Mouse (Mus musculus) ES-E14 (cell line): ENCODE measurements at regions not wholly inside any gene's neighbourhood (a gene's known extent, or its start where the extent isn't known, plus 50 kb on each side); places are given as distances from the start of the nearest gene placed in this dataset.

Source experiments
- DNase-seq: peaks from one replicate; pipeline ENCODE4 v3.0.0-alpha.2; 2013; ENCODE audit warnings: low read depth, low spot score
- H3K27ac ChIP-seq: 2 replicates; pipeline ENCODE4 v1.5.1; 2012; ENCODE audit warnings: low read depth, mild to moderate bottlenecking, low read length, moderate library complexity, mixed read lengths; ENCODE audit not compliant: poor library complexity, insufficient read depth, severe bottlenecking
- H3K36me3 ChIP-seq: 2 replicates; pipeline ENCODE4 v1.6.1; 2012; ENCODE audit warnings: mild to moderate bottlenecking, low read length, moderate library complexity, mixed read lengths; ENCODE audit not compliant: control insufficient read depth, poor library complexity, insufficient read depth, severe bottlenecking
- H3K4me1 ChIP-seq, 2 experiments: fragments of 150-350 bp in 1 of 2; sonication (generic) in 1 of 2; 2 replicates each; pipeline ENCODE4 v1.6.1; 2012; ENCODE audit warnings: low read length in 2 of 2, mild to moderate bottlenecking in 1 of 2, mixed read lengths in 1 of 2; ENCODE audit not compliant: control insufficient read depth in 2 of 2, insufficient read depth in 2 of 2, poor library complexity in 1 of 2
- H3K4me3 ChIP-seq, 2 experiments: fragments of 150-350 bp in 1 of 2; sonication (generic) in 1 of 2; 2 replicates each; pipeline ENCODE4 v1.5.1; 2012; ENCODE audit warnings: low read length in 2 of 2, low read depth in 1 of 2, mild to moderate bottlenecking in 1 of 2, mixed read lengths in 1 of 2; ENCODE audit not compliant: insufficient read depth in 1 of 2, poor library complexity in 1 of 2, severe bottlenecking in 1 of 2
- H3K9ac ChIP-seq: 2 replicates; pipeline ENCODE4 v1.6.1; 2012; ENCODE audit warnings: low read depth, mild to moderate bottlenecking, low read length, mixed read lengths; ENCODE audit not compliant: poor library complexity, insufficient read depth, severe bottlenecking
- H3K9me3 ChIP-seq: fragments of 150-350 bp; sonication (generic); 2 replicates; pipeline ENCODE4 v1.6.1; 2012; ENCODE audit warnings: low read depth, mild to moderate bottlenecking, low read length; ENCODE audit not compliant: control insufficient read depth, insufficient read depth
- CHD2 ChIP-seq: IDR thresholded peaks from 2 replicates; pipeline ENCODE4 v1.6.1; 2014; ENCODE audit warnings: mild to moderate bottlenecking, low read depth, low read length, inconsistent platforms
- HCFC1 ChIP-seq: IDR thresholded peaks from 2 replicates; pipeline ENCODE4 v1.6.1; 2012; ENCODE audit warnings: low read length, inconsistent platforms, borderline replicate concordance; ENCODE audit not compliant: insufficient read depth
- MAFK ChIP-seq: IDR thresholded peaks from 2 replicates; pipeline ENCODE4 v1.6.1; 2014; ENCODE audit warnings: mild to moderate bottlenecking, low read depth, low read length, inconsistent platforms; ENCODE audit not compliant: insufficient read depth
- ZC3H11A ChIP-seq: IDR thresholded peaks from 2 replicates; pipeline ENCODE4 v1.6.1; 2012; ENCODE audit warnings: low read depth, mild to moderate bottlenecking, inconsistent platforms, low read length, borderline replicate concordance
- ZNF384 ChIP-seq: IDR thresholded peaks from 2 replicates; pipeline ENCODE4 v1.6.1; 2012; ENCODE audit warnings: low read depth, low read length, inconsistent platforms
- in situ Hi-C, 2 experiments: fragments of 600-800 bp; cut with MboI; formaldehyde crosslinking; loops; one replicate each; pipeline ENCODE4 v1.15.1; 2025; ENCODE audit warnings: low sequenced_read_pairs in 2 of 2, inconsistent platforms in 1 of 2; ENCODE audit not compliant: unreplicated experiment in 2 of 2

- Histone ChIP-seq H3K4me1 (no peaks in the 10 kb centered on the region), H3K36me3 (no peaks in the 10 kb centered on the region), H3K27ac (no peak overlapping the region), H3K4me3 (no peak overlapping the region), H3K9ac (no peak overlapping the region), H3K9me3 (no peaks in the 10 kb centered on the region)
- no peak for TF ChIP-seq ZC3H11A
- TF ChIP-seq HCFC1: no peak
- no peak for TF ChIP-seq CHD2
- TF ChIP-seq ZNF384: no peak
- TF ChIP-seq MAFK: no peak
- no peak for DNase-seq
- in situ Hi-C loops: no loop called here
These were observed 97.9 kb downstream of the Lipi start for GRCm38 (mm10) chr16:75487915-75488314.

DNA sequence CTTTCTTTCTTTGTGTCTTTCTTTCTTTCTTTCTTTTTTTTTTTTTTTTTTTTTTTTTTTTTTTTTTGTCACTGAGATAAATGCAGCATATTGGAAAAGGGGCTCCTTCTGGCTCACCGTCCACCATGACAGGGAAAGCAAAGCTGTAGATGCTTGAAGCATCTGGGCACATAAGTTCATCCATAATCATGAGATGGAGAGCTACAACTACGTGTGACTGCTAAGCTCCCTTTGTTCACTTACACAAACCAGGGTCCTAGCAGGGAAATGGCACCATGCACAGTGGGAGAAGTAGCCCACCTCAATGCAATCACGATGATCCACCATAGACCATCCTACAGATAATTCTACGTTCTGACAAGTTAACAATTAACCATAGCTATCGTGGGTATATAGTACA, 102.0 kb downstream of the Lipi start:
- H3K4me3 ChIP-seq: no peak overlapping the region
- no peak overlapping the region for H3K9ac ChIP-seq
- no peak for TF ChIP-seq CHD2
- no peak for TF ChIP-seq ZNF384
- no peak for TF ChIP-seq MAFK
- no peak for TF ChIP-seq ZC3H11A
- H3K27ac ChIP-seq: no peak overlapping the region
- no peaks in the 10 kb centered on the region for H3K4me1 ChIP-seq
- H3K36me3 ChIP-seq: no peaks in the 10 kb centered on the region
- in situ Hi-C loops: no loop called here
- DNase-seq: no peak
- no peaks in the 10 kb centered on the region for H3K9me3 ChIP-seq

DNA sequence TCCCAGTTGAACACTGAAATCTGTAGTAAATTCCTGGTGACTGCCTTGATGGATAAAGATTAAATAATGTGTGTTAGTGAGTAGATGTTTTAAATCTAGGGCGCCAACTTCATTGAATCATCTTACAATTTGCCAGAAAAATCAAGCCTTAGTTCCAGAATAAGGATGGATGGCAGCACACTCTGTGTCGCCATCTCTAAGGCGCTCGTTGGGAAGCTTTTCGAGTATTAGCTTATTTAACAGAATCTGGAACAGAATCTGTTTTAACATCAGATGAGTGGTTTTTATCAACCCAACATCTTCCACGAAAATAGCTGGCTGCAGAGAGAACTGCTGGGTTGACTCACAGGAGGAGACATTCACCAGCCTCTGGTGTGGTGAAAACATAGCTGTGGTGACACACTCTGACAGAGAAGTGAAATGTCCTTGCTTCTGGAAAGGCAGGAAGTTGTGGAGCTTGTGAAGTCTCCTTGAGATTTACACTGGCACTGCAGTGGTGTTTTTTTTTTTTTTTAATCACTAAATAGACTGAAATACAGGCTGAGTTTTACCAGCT, 120.4 kb downstream of the Lipi start:
- no peak overlapping the region for H3K27ac ChIP-seq
- TF ChIP-seq ZNF384: no peak
- no peak for TF ChIP-seq CHD2
- TF ChIP-seq ZC3H11A: no peak
- no peak for TF ChIP-seq HCFC1
- no peak for TF ChIP-seq MAFK
- no peak overlapping the region for H3K4me3 ChIP-seq
- H3K36me3 ChIP-seq: no peaks in the 10 kb centered on the region
- H3K4me1 ChIP-seq: no peaks in the 10 kb centered on the region
- no peak for DNase-seq
- H3K9ac ChIP-seq: no peak overlapping the region
- in situ Hi-C loops: no loop called here
- no peaks in the 10 kb centered on the region for H3K9me3 ChIP-seq

- Histone ChIP-seq H3K4me3 (no peak overlapping the region), H3K27ac (no peak overlapping the region), H3K9ac (no peak overlapping the region), H3K9me3 (no peaks in the 10 kb centered on the region), H3K4me1 (no peaks in the 10 kb centered on the region), H3K36me3 (no peaks in the 10 kb centered on the region)
- TF ChIP-seq ZC3H11A: no peak
- TF ChIP-seq CHD2: no peak
- no peak for TF ChIP-seq MAFK
- TF ChIP-seq ZNF384: no peak
- TF ChIP-seq HCFC1: no peak
- DNase-seq: no peak
- in situ Hi-C loops: no loop called here
These were observed 123.7 kb downstream of the Lipi start for GRCm38 (mm10) chr16:75462136-75462535.

DNA sequence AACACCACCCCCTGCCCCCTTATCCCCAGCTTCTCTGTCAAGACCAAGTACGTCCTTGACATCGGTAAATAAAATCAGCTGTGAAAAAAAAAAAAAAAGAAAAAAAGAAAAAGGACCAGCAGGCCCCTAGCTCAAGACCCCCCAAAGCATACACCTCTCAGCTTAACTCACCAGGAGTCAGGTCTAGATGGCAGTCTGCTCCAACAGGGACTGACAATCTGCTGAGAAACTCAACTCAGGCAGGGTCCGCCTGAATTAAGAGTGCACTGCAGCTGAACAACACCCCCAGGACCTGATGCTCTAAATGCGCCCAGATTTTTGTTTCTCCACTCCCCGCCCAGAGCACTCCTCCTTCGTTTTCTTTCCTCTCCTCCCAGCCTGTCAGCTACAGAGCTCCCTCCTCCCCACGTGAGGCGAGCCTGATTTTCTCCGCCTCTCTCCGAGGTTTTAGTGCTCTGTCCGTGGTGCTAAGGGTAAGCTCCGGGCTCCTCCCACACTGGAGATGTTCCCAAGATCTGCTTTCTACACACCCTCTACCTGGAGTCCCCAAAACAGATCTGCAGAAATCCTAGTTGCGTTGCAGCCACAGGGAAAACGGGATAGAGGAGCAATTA, 138.9 kb downstream of the Lipi start:
- no peak for TF ChIP-seq HCFC1
- no peak for TF ChIP-seq ZC3H11A
- TF ChIP-seq CHD2: no peak
- no peak for TF ChIP-seq ZNF384
- TF ChIP-seq MAFK: no peak
- H3K4me3 ChIP-seq: no peak overlapping the region
- no peaks in the 10 kb centered on the region for H3K36me3 ChIP-seq
- no peaks in the 10 kb centered on the region for H3K4me1 ChIP-seq
- no peak overlapping the region for H3K9ac ChIP-seq
- no peaks in the 10 kb centered on the region for H3K9me3 ChIP-seq
- peak; percentile 31 for DNase-seq
- no peak overlapping the region for H3K27ac ChIP-seq
- in situ Hi-C loops: no loop called here
